Mouse (Mus musculus) heart, embryonic 12.5 days (tissue): ENCODE measurements at regions not wholly inside any gene's neighbourhood (a gene's known extent, or its start where the extent isn't known, plus 50 kb on each side); places are given as distances from the start of the nearest gene placed in this dataset.

Experiments used
- ATAC-seq: fragments of 200-750 bp; cut with Nextera tagmentation; 2 replicates; pipeline ENCODE4 v1.8.0; 2017; ENCODE audit warnings: moderate TSS enrichment, moderate library complexity; ENCODE audit not compliant: insufficient number of reproducible peaks, low FRiP score
- H3K27ac ChIP-seq: fragments of 300-500 bp; sonication (generic); 2 replicates; pipeline ENCODE4 v1.5.1; 2016; ENCODE audit warnings: mild to moderate bottlenecking, moderate library complexity; ENCODE audit not compliant: poor library complexity, severe bottlenecking
- H3K27me3 ChIP-seq: fragments of 300-500 bp; sonication (generic); replicated peaks from 2 replicates; pipeline ENCODE4 v1.6.1; 2016; ENCODE audit warnings: mild to moderate bottlenecking, moderate library complexity
- H3K36me3 ChIP-seq: fragments of 300-500 bp; sonication (generic); 2 replicates; pipeline ENCODE4 v1.6.1; 2016; ENCODE audit warnings: mild to moderate bottlenecking, moderate library complexity
- H3K4me1 ChIP-seq: fragments of 300-500 bp; sonication (generic); replicated peaks from 2 replicates; pipeline ENCODE4 v1.6.1; 2016; ENCODE audit warnings: mild to moderate bottlenecking
- H3K4me2 ChIP-seq: fragments of 300-500 bp; sonication (generic); 2 replicates; pipeline ENCODE4 v1.6.1; 2016; ENCODE audit warnings: mild to moderate bottlenecking, moderate library complexity
- H3K4me3 ChIP-seq: fragments of 300-500 bp; sonication (generic); 2 replicates; pipeline ENCODE4 v1.5.1; 2016; ENCODE audit warnings: mild to moderate bottlenecking
- H3K9ac ChIP-seq: fragments of 300-500 bp; sonication (generic); 2 replicates; pipeline ENCODE4 v1.6.1; 2016; ENCODE audit warnings: mild to moderate bottlenecking, moderate library complexity
- H3K9me3 ChIP-seq: fragments of 300-500 bp; sonication (generic); replicated peaks from 2 replicates; pipeline ENCODE4 v1.6.1; 2016; ENCODE audit warnings: mild to moderate bottlenecking, moderate library complexity
- WGBS: fragments of 180-500 bp; shearing (Covaris S2); methylation state at CpG from one replicate; pipeline ENCODE4 v1.1.7; 2016; 5-methylcytosine and 5-hydroxymethylcytosine counted together

GRCm38 (mm10) chr7:96098686-96099376, 72.2 kb upstream of the Tenm4 start:
- H3K4me1 ChIP-seq = peaks cover 17% of the 10 kb centered on the region
- 76% methylated on average over 5 of the region's 5 CpGs for WGBS
- no peaks in the 10 kb centered on the region for H3K27me3 ChIP-seq
- no peaks in the 10 kb centered on the region for H3K9me3 ChIP-seq
- H3K4me3 ChIP-seq = no peak overlapping the region
- no peak overlapping the region for H3K4me2 ChIP-seq
- no peak for ATAC-seq
- H3K36me3 ChIP-seq = no peaks in the 10 kb centered on the region
- H3K9ac ChIP-seq = no peak overlapping the region
- no peak overlapping the region for H3K27ac ChIP-seq

- H3K9me3 ChIP-seq = no peaks in the 10 kb centered on the region
- no peak overlapping the region for H3K4me3 ChIP-seq
- H3K36me3 ChIP-seq = no peaks in the 10 kb centered on the region
- H3K27me3 ChIP-seq = no peaks in the 10 kb centered on the region
- H3K27ac ChIP-seq = no peak overlapping the region
- no peak overlapping the region for H3K9ac ChIP-seq
- no peak for ATAC-seq
- 51% methylated on average over 6 of the region's 6 CpGs for WGBS
- H3K4me2 ChIP-seq = no peak overlapping the region
- peaks cover 17% of the 10 kb centered on the region for H3K4me1 ChIP-seq
These were observed 68.3 kb upstream of the Tenm4 start for GRCm38 (mm10) chr7:96102727-96103126.

- Histone ChIP-seq H3K27me3 (no peaks in the 10 kb centered on the region), H3K9ac (no peak overlapping the region), H3K4me3 (no peak overlapping the region), H3K4me1 (no peaks in the 10 kb centered on the region), H3K4me2 (no peak overlapping the region), H3K36me3 (no peaks in the 10 kb centered on the region), H3K27ac (no peak overlapping the region), H3K9me3 (no peaks in the 10 kb centered on the region)
- ATAC-seq = no peak
- 61% methylated on average over 2 of the region's 2 CpGs for WGBS
These were observed 62.3 kb upstream of the Tenm4 start for GRCm38 (mm10) chr7:96108768-96109167.

GRCm38 (mm10) chr7:96120142-96120541, 50.9 kb upstream of the Tenm4 start:
- no peak overlapping the region for H3K4me3 ChIP-seq
- H3K27me3 ChIP-seq = no peaks in the 10 kb centered on the region
- 79% methylated on average over 8 of the region's 8 CpGs for WGBS
- no peak overlapping the region for H3K4me2 ChIP-seq
- no peaks in the 10 kb centered on the region for H3K9me3 ChIP-seq
- H3K4me1 ChIP-seq = no peaks in the 10 kb centered on the region
- H3K9ac ChIP-seq = no peak overlapping the region
- ATAC-seq = no peak
- no peak overlapping the region for H3K27ac ChIP-seq
- no peaks in the 10 kb centered on the region for H3K36me3 ChIP-seq
